Mouse (Mus musculus) testis, postnatal 10 days (tissue): Measurements from ENCODE around the gene Lmo7.

ENCODE experiments used
- DNase-seq: peaks from one replicate; pipeline ENCODE4 v3.0.0; 2021; ENCODE audit warnings: low spot score

Lmo7 gene

GRCm38 (mm10) chr14:101949114-101949513, 219.4 kb downstream of the Lmo7 start:
- DNase-seq: no peak

- no peak for DNase-seq
Measured at GRCm38 (mm10) chr14:101951107-101951506, 221.3 kb downstream of the Lmo7 start.

- DNase-seq: no peak
Measured at GRCm38 (mm10) chr14:101953793-101954468, 224.2 kb downstream of the Lmo7 start.

DNA sequence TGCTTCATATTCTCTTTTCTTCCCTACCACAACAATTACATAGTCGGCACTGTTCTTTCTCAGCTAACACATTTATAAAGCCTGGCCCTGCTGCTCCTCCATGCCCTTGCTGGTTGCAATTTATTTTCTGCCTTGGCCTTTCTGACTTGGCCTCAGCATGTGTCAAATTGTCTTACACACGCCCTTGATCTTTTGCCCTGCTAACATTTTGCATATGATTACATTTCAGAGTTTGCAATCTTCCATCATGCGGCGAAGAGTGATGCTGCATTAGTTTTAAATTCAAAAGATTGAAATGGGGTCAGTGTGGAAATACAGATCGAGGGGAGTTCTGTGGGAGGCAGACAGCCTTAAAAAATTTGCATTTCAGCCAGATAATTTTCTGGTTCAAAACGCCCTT, 234.6 kb downstream of the Lmo7 start:
- DNase-seq: no peak

- DNase-seq: no peak
Measured at GRCm38 (mm10) chr14:101964956-101965355, 235.2 kb downstream of the Lmo7 start.

DNA sequence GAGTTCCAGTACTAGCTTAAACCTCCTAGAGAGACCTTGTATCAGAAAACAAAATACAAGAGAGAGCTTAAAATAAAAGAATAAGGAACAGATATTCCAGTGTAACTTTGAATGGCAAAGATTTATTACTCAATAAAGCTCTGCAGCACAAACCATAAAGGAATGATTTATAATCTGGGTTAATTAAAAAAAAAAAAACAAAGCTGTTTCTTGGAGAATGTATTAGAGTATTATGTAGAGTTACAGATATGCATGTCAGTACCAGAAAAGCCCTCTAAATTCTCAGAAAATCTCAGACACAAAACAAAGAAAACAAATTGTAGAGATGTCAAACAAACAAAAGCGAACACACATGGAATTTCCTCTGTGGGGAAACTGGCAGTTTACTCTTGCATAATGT, 243.0 kb downstream of the Lmo7 start:
- no peak for DNase-seq

DNA sequence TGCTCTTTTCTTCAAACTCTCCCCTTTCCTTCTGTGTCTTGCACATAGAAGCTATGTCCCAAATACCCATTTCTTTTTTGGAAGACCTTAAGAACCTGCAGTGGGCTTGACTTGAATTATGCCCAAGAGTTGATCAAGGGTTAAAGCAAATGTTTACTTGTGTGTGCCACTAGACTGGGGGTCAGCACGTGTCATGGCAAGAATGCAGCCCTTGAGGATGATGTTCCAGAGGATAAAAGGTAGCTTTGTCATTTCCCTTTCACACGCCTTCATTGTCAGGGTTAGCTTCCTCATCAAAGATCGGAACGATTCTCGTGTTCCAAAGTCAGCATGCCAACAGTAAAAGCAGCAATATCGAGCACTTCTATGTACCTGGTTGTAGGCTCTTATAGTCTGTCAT, 243.4 kb downstream of the Lmo7 start:
- DNase-seq: no peak

DNA sequence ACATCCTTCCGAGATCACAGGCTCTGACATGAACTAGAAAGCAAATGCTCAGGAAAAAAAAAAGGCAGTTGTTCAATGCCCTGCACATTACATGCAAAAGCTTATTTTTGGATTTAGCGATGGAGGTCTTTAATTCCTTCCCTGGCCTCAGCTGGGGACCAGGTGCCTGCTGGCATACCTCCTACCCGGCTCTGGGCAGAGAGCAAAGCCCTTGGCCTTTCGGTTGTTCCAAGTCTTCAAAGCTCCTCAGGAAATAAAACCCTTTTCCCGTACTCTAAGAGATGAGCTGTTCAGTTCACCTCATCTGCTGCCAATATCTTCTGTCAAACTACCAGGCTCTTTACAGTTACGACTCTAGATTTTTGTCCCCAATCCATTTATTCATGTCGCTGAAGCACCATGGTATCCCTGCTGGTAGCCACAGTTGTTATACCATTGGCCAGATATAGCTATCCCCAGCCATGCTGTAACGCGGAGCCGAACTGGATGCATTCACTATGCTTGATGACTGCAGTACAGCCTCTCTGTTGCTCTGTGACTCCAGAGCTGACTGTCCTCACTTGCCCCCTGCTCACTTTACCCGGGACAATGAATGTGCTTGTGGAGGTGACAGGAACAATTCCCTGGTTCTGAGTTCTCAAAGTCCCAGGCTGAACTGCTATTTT, 246.4 kb downstream of the Lmo7 start:
- DNase-seq: no peak
